Mouse (Mus musculus) CD4-positive, CD25-positive, alpha-beta regulatory T cell, adult 4 months (primary cell): ENCODE measurements around the gene Npcd. TPM values are rescaled to one million over a fixed set of nuclear protein-coding genes. Genes with fewer than 3 reads are reported as not detected.

Experiments
- polyA plus RNA-seq, 2 experiments: library from polyadenylated mRNA; unstranded; fragments of 100-300 nt; shearing (Covaris generic); gene quantifications; one replicate each; pipeline ENCODE4 v1.2.1; 2017

Npcd gene
- polyA plus RNA-seq, 2 experiments from 2014 or later, result not detected

Other genes starting within 250 kb of the Npcd start
- gene Dmc1, start 229.1 kb downstream of the Npcd start, polyA plus RNA-seq, result not detected
- gene Fam227a, start 175.3 kb downstream of the Npcd start, polyA plus RNA-seq, result under 1 TPM; 0.15 to 0.50 TPM
- gene Cby1, start 175.0 kb downstream of the Npcd start, polyA plus RNA-seq, result 10 to 100 TPM; 16.1 to 16.3 TPM
- 100 to 1,000 TPM; 183 to 185 TPM for gene Tomm22, start 163.4 kb downstream of the Npcd start, polyA plus RNA-seq
- gene Josd1, start 146.3 kb downstream of the Npcd start, polyA plus RNA-seq, result 1 to 10 TPM; 4.2 to 6.8 TPM
- 10 to 100 TPM; 21.0 to 21.6 TPM for gene Gtpbp1, start 143.4 kb downstream of the Npcd start, polyA plus RNA-seq
- 10 to 100 TPM; 12.8 to 20.2 TPM for gene Sun2, start 91.7 kb downstream of the Npcd start, polyA plus RNA-seq
- 10 to 100 TPM in 1 of 2 experiments, 1 to 10 TPM in 1; 6.9 to 10.4 TPM for gene Dnal4, start 56.4 kb downstream of the Npcd start, polyA plus RNA-seq
- under 1 TPM in 1 of 2 experiments, not detected in 1; 0.42 TPM for gene Nptxr, start 29.5 kb downstream of the Npcd start, polyA plus RNA-seq
- gene Cbx6, start 451 bp upstream of the Npcd start, polyA plus RNA-seq, result 10 to 100 TPM in 1 of 2 experiments, 1 to 10 TPM in 1; 9.2 to 14.5 TPM
- gene Apobec3, start 57.4 kb upstream of the Npcd start, polyA plus RNA-seq, result 100 to 1,000 TPM; 560 to 705 TPM
- gene Cbx7, start 136.9 kb upstream of the Npcd start, polyA plus RNA-seq, result 10 to 100 TPM; 48.1 to 54.3 TPM
- gene Pdgfb, start 180.7 kb upstream of the Npcd start, polyA plus RNA-seq, result 1 to 10 TPM; 1.4 to 2.8 TPM